Mouse (Mus musculus): Measurements from ENCODE around the gene Slc17a5. TPM values are rescaled to one million over a fixed set of nuclear protein-coding genes. Genes with fewer than 3 reads are reported as not detected.

Slc17a5 gene
- 2.9 TPM in 1 of 2 replicates, not detected in the other for polyA plus RNA-seq (2012; ENCODE audit: insufficient read depth, low replicate concordance)

- no peaks in the 10 kb centered on the region for H3K9me3 ChIP-seq
Measured at GRCm38 (mm10) chr9:78587914-78588313, at the start of gene Slc17a5. Slc17a5 (minus strand) TSS chr9:78588041.

GRCm38 (mm10) chr9:78633976-78634375, 46.1 kb upstream of the Slc17a5 start:
- Histone ChIP-seq H3K4me3 (replicated peaks) (no peak overlapping the region), H3K4me1 (no peaks in the 10 kb centered on the region), H3K9me3 (no peaks in the 10 kb centered on the region), H3K27me3 (replicated peaks) (peaks cover 2% of the 10 kb centered on the region), H3K36me3 (replicated peaks; ENCODE audit: low read length) (no peaks in the 10 kb centered on the region)
- TF ChIP-seq GATA1 (IDR thresholded peaks at IDR 0.05; ENCODE audit: borderline replicate concordance, low read length), result no peak
- TF ChIP-seq FLI1 (IDR thresholded peaks at IDR 0.05; ENCODE audit: low read length), result no peak

More at GRCm38 (mm10) chr9:78587914-78588313, at the start of gene Slc17a5:
- peaks cover 21% of the 10 kb centered on the region for H3K4me1 ChIP-seq
- peak within 1 kb of the TSS; percentile 95 for H3K4me3 ChIP-seq (replicated peaks)
- no peaks in the 10 kb centered on the region for H3K27me3 ChIP-seq (replicated peaks)
- TF ChIP-seq FLI1 (IDR thresholded peaks at IDR 0.05; ENCODE audit: low read length) (no peak), GATA1 (IDR thresholded peaks at IDR 0.05; ENCODE audit: borderline replicate concordance, low read length) (no peak)
- peaks cover 16% of the 10 kb centered on the region for H3K36me3 ChIP-seq (replicated peaks; ENCODE audit: low read length)

GRCm38 (mm10) chr9:78631755-78632434, 44.1 kb upstream of the Slc17a5 start:
- no peaks in the 10 kb centered on the region for H3K27me3 ChIP-seq (replicated peaks)
- H3K36me3 ChIP-seq (replicated peaks; ENCODE audit: low read length), result no peaks in the 10 kb centered on the region
- H3K9me3 ChIP-seq, result no peaks in the 10 kb centered on the region
- peak overlapping the region; percentile 42 for H3K4me3 ChIP-seq (replicated peaks)
- no peak for TF ChIP-seq FLI1 (IDR thresholded peaks at IDR 0.05; ENCODE audit: low read length)
- no peaks in the 10 kb centered on the region for H3K4me1 ChIP-seq

- H3K4me3 ChIP-seq (replicated peaks), result no peak overlapping the region
- TF ChIP-seq GATA1 (IDR thresholded peaks at IDR 0.05; ENCODE audit: borderline replicate concordance, low read length) (no peak), FLI1 (IDR thresholded peaks at IDR 0.05; ENCODE audit: low read length) (no peak)
- no peaks in the 10 kb centered on the region for H3K27me3 ChIP-seq (replicated peaks)
- H3K36me3 ChIP-seq (replicated peaks; ENCODE audit: low read length), result no peaks in the 10 kb centered on the region
- H3K9me3 ChIP-seq, result no peaks in the 10 kb centered on the region
- no peaks in the 10 kb centered on the region for H3K4me1 ChIP-seq
Measured at GRCm38 (mm10) chr9:78629991-78630390, 42.1 kb upstream of the Slc17a5 start.

GRCm38 (mm10) chr9:78623301-78623747, 35.5 kb upstream of the Slc17a5 start:
- no peak overlapping the region for H3K4me3 ChIP-seq (replicated peaks)

GRCm38 (mm10) chr9:78619285-78619684, 31.4 kb upstream of the Slc17a5 start:
- Histone ChIP-seq H3K9me3 (0 out of 2 replicates have a peak, but pooled peaks cover 3% of the 10 kb centered on the region), H3K27me3 (replicated peaks) (peaks cover 40% of the 10 kb centered on the region), H3K4me1 (peaks cover 9% of the 10 kb centered on the region), H3K36me3 (replicated peaks; ENCODE audit: low read length) (no peaks in the 10 kb centered on the region), H3K4me3 (replicated peaks) (no peak overlapping the region)
- no peak for TF ChIP-seq FLI1 (IDR thresholded peaks at IDR 0.05; ENCODE audit: low read length)
- TF ChIP-seq GATA1 (IDR thresholded peaks at IDR 0.05; ENCODE audit: borderline replicate concordance, low read length), result no peak

More at GRCm38 (mm10) chr9:78623301-78623747, 35.5 kb upstream of the Slc17a5 start:
- H3K4me1 ChIP-seq, result no peaks in the 10 kb centered on the region
- H3K36me3 ChIP-seq (replicated peaks; ENCODE audit: low read length), result no peaks in the 10 kb centered on the region
- H3K27me3 ChIP-seq (replicated peaks), result peaks cover 8% of the 10 kb centered on the region
- no peaks in the 10 kb centered on the region for H3K9me3 ChIP-seq
- TF ChIP-seq FLI1 (IDR thresholded peaks at IDR 0.05; ENCODE audit: low read length), result no peak
- TF ChIP-seq GATA1 (IDR thresholded peaks at IDR 0.05; ENCODE audit: borderline replicate concordance, low read length), result no peak

GRCm38 (mm10) chr9:78615401-78616021, 27.7 kb upstream of the Slc17a5 start, which contains the start of gene Cd109:
Cd109 (plus strand) TSS chr9:78615546.
- Histone ChIP-seq H3K4me3 (replicated peaks) (peak within 1 kb of the TSS; percentile 90), H3K9me3 (peaks cover 7% of the 10 kb centered on the region), H3K4me1 (peaks cover 9% of the 10 kb centered on the region), H3K27me3 (replicated peaks) (peaks cover 53% of the 10 kb centered on the region), H3K36me3 (replicated peaks; ENCODE audit: low read length) (no peaks in the 10 kb centered on the region)
- TF ChIP-seq GATA1 (IDR thresholded peaks at IDR 0.05; ENCODE audit: borderline replicate concordance, low read length) (no peak), FLI1 (IDR thresholded peaks at IDR 0.05; ENCODE audit: low read length) (no peak)

- TF ChIP-seq FLI1 (IDR thresholded peaks at IDR 0.05; ENCODE audit: low read length), result no peak
- TF ChIP-seq GATA1 (IDR thresholded peaks at IDR 0.05; ENCODE audit: borderline replicate concordance, low read length), result no peak
- Histone ChIP-seq H3K36me3 (replicated peaks; ENCODE audit: low read length) (no peaks in the 10 kb centered on the region), H3K4me3 (replicated peaks) (no peak overlapping the region), H3K9me3 (peaks cover 7% of the 10 kb centered on the region), H3K27me3 (replicated peaks) (peaks cover 51% of the 10 kb centered on the region), H3K4me1 (peaks cover 9% of the 10 kb centered on the region)
Measured at GRCm38 (mm10) chr9:78614201-78614600, 26.4 kb upstream of the Slc17a5 start.

GRCm38 (mm10) chr9:78601046-78601730, 13.3 kb upstream of the Slc17a5 start:
- Histone ChIP-seq H3K4me3 (replicated peaks) (no peak overlapping the region), H3K36me3 (replicated peaks; ENCODE audit: low read length) (no peaks in the 10 kb centered on the region), H3K4me1 (peaks cover under 1% of the 10 kb centered on the region; the same call in 1 of the 2 replicates), H3K27me3 (replicated peaks) (peaks cover 3% of the 10 kb centered on the region), H3K9me3 (peaks cover 16% of the 10 kb centered on the region)
- TF ChIP-seq GATA1 (IDR thresholded peaks at IDR 0.05; ENCODE audit: borderline replicate concordance, low read length) (no peak), FLI1 (IDR thresholded peaks at IDR 0.05; ENCODE audit: low read length) (no peak)
